Mouse (Mus musculus): ENCODE measurements around the gene Clp1. TPM values are rescaled to one million over a fixed set of nuclear protein-coding genes. Genes with fewer than 3 reads are reported as not detected.

Gene Clp1
- polyA plus RNA-seq, 1 experiment from 2014 or later: 28.3 TPM

DNA sequence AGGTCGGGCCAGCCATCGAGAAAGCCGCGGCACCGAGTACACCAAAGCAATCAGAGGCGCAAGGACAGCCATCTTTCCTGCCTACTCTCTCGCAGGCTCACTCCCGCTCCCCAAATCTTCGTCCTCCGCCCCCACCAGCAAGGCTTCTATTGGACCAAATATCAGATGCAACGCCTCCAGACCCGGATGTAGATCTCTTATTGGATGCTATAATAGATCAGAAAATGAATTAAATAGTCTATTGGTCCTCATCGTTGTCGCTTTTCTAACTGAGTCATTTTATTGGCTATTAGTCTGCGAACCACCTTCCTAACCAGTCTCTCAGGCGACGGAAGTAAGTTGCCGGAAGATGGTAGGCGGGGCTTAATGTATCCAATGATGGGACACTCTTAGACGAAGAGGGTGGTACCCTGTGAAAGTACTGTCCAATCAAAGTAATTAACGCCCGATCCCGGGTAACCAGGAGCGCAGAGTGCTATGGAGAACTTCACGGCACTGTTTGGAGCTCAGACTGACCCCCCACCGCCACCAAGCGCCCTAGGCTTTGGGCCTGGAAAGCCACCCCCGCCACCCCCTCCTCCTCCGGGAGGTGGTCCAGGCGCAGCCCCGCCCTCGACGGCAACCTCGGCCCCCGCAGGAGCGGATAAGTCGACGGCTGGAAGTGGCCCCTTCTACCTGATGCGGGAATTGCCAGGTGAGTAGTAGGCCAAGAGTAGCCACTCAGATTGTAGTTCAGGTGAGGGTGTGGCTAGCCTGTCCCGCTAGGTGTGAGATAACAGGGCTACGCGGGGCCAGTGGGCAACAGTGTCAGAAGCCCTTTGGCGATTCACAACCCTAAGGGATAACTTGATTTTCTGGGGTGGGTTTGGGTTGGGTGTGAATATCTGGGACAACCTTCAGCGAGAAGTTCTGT is 48.9 kb downstream of the Clp1 start, which contains the start of the genes Gm28635 and Med19:
Gm28635 (minus strand) TSS at position 74 of the 913 bp plus-strand sequence.
Med19 (plus strand) TSS at position 435 of the 913 bp plus-strand sequence.
- Histone ChIP-seq H3K9ac (ENCODE audit: low read length) (peak within 1 kb of the TSS; percentile 95), H3K4me1 (replicated peaks; ENCODE audit: control insufficient read depth, insufficient read depth, low read length) (peaks cover 13% of the 10 kb centered on the region), H3K36me3 (ENCODE audit: control insufficient read depth, insufficient read depth, low read length) (peaks cover 13% of the 10 kb centered on the region), H3K27me3 (ENCODE audit: control insufficient read depth, insufficient read depth, low read depth, low read length) (no peaks in the 10 kb centered on the region), H3K27ac (ENCODE audit: low read length) (peak within 1 kb of the TSS; percentile 81), H3K9me3 (ENCODE audit: control insufficient read depth, low read length) (no peaks in the 10 kb centered on the region), H3K4me3 (ENCODE audit: low read length) (peak within 1 kb of the TSS; percentile 100), H3K4me2 (ENCODE audit: low read depth, low read length) (peak within 1 kb of the TSS; percentile 89)
- WGBS: under 1% methylated on average over 44 of the region's 44 CpGs
- ATAC-seq (ENCODE audit: low read depth): peak; percentile 99

DNA sequence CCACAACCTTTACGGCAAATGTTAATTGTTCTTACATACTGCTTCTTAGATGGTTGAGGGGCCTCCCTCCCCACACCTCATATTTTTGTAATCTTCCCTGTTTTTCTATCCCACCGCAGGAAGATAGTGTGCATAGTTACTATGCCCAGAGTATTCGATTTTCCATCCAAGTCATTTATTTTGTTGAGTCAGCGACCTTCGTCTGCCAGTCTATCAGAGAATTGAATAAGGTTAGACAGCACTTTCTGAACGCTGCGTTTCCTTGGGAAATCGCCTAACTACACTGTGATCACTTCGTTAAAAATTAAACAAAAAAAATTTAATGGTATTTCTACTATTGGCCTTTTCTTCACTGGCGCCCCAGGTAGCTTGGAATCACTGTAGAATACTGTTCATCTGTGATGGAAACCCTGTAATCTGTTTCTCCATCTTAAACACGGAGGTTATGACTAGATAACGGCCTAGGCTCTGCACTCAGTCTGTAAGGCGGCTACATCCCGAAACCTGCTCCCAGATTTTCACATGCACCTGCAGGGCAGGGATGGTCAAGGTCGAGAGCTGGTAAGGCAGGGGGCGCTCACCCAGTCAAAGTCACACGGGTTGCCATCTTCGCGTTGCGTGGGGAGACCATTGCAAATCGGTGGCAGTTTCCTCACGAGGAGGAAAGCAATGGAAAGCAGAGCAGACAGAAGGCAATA is 49.7 kb downstream of the Clp1 start:
- peak overlapping the region; percentile 64 for H3K4me3 ChIP-seq (ENCODE audit: low read length)
- no peak overlapping the region for H3K27ac ChIP-seq (ENCODE audit: low read length)
- H3K9me3 ChIP-seq (ENCODE audit: control insufficient read depth, low read length): no peaks in the 10 kb centered on the region
- H3K4me1 ChIP-seq (replicated peaks; ENCODE audit: control insufficient read depth, insufficient read depth, low read length): peaks cover 13% of the 10 kb centered on the region
- peaks cover 20% of the 10 kb centered on the region for H3K36me3 ChIP-seq (ENCODE audit: control insufficient read depth, insufficient read depth, low read length)
- H3K9ac ChIP-seq (ENCODE audit: low read length): peak overlapping the region; percentile 66
- peak overlapping the region; percentile 73 for H3K4me2 ChIP-seq (ENCODE audit: low read depth, low read length)
- no peaks in the 10 kb centered on the region for H3K27me3 ChIP-seq (ENCODE audit: control insufficient read depth, insufficient read depth, low read depth, low read length)
- ATAC-seq (ENCODE audit: low read depth): peak; percentile 39
- WGBS: 8% methylated on average over 22 of the region's 22 CpGs

MicroRNA genes within 50 kb of the gene (microRNA counts, 519-probe panel; counts per million panel counts)
- 5,590 counts per million, percentile 99 among the panel's probes with 10 or more counts for microRNA mmu-miR-130a

Small RNA genes lying within 50 kb of the gene (microRNA-seq; reads per million reads assigned to microRNA genes)
- 33,253 reads per million, percentile 98 among the genes with 10 or more reads in this experiment for gene Mir130a

Other genes starting within 250 kb of the Clp1 start
- 64.3 and 68.4 TPM in 2 replicates for gene Ctnnd1, start 76.6 kb downstream of the Clp1 start, polyA plus RNA-seq (2015; fragmentation: Nextera tagmentation; extraction: Ambion mirVana)
- gene Btbd18, start 68.3 kb downstream of the Clp1 start, polyA plus RNA-seq (2015; fragmentation: Nextera tagmentation; extraction: Ambion mirVana): 0.18 and 0.35 TPM in 2 replicates
- gene Selenoh, start 56.6 kb downstream of the Clp1 start, polyA plus RNA-seq (2015; fragmentation: Nextera tagmentation; extraction: Ambion mirVana): 315 and 316 TPM in 2 replicates
- not detected in 2 replicates for gene Gm28635, start 49.3 kb downstream of the Clp1 start, polyA plus RNA-seq (2015; fragmentation: Nextera tagmentation; extraction: Ambion mirVana)
- 34.6 and 38.0 TPM in 2 replicates for gene Med19, start 48.9 kb downstream of the Clp1 start, polyA plus RNA-seq (2015; fragmentation: Nextera tagmentation; extraction: Ambion mirVana)
- 115 and 117 TPM in 2 replicates for gene Tmx2, start 48.2 kb downstream of the Clp1 start, polyA plus RNA-seq (2015; fragmentation: Nextera tagmentation; extraction: Ambion mirVana)
- 24.2 and 28.2 TPM in 2 replicates for gene Zdhhc5, start 12.2 kb downstream of the Clp1 start, polyA plus RNA-seq (2015; fragmentation: Nextera tagmentation; extraction: Ambion mirVana)
- 5.2 and 6.9 TPM in 2 replicates for gene Ypel4, start 6.7 kb upstream of the Clp1 start, polyA plus RNA-seq (2015; fragmentation: Nextera tagmentation; extraction: Ambion mirVana)
- gene Gm19426, start 16.3 kb upstream of the Clp1 start, polyA plus RNA-seq (2015; fragmentation: Nextera tagmentation; extraction: Ambion mirVana): 7.1 and 7.4 TPM in 2 replicates
- 143 and 153 TPM in 2 replicates for gene Serping1, start 48.1 kb upstream of the Clp1 start, polyA plus RNA-seq (2015; fragmentation: Nextera tagmentation; extraction: Ambion mirVana)
- gene Ube2l6, start 71.5 kb upstream of the Clp1 start, polyA plus RNA-seq (2015; fragmentation: Nextera tagmentation; extraction: Ambion mirVana): 76.0 and 82.9 TPM in 2 replicates
- 0.70 and 0.77 TPM in 2 replicates for gene Smtnl1, start 95.3 kb upstream of the Clp1 start, polyA plus RNA-seq (2015; fragmentation: Nextera tagmentation; extraction: Ambion mirVana)
- gene Timm10, start 99.6 kb upstream of the Clp1 start, polyA plus RNA-seq (2015; fragmentation: Nextera tagmentation; extraction: Ambion mirVana): 36.9 and 39.3 TPM in 2 replicates
- 16.5 and 20.4 TPM in 2 replicates for gene Slc43a1, start 111.5 kb upstream of the Clp1 start, polyA plus RNA-seq (2015; fragmentation: Nextera tagmentation; extraction: Ambion mirVana)
- gene Rtn4rl2, start 159.4 kb upstream of the Clp1 start, polyA plus RNA-seq (2015; fragmentation: Nextera tagmentation; extraction: Ambion mirVana): 0.16 and 0.31 TPM in 2 replicates
- gene Slc43a3, start 209.2 kb upstream of the Clp1 start, polyA plus RNA-seq (2015; fragmentation: Nextera tagmentation; extraction: Ambion mirVana): 87.3 and 92.8 TPM in 2 replicates

All from lung, embryonic 16.5 days (tissue).